ENCODE assay signal across 9 mouse cellular contexts in genomic region chr3:34795103-34795983, GRCm38 (mm10).
DNase-seq lines count a peak whose midpoint lies in the region; ATAC-seq lines count a peak whose summit lies in the region.
"Had no signal": no experiment of that assay in that cellular context is flagged by ENCODE, and none has a peak within 500 bp of the region (broad histone marks: within the 10 kb centered on the region; RNA-seq: fewer than 3 reads in every experiment).

No protein-coding gene starts in this region.

- ATAC-seq in forebrain, embryonic 16.5 days = peak; percentile 87
- peak; percentile 84 for ATAC-seq in midbrain, embryonic 15.5 days (replicated peaks)

- DNase-seq in adrenal gland, postnatal 14 days = peak; percentile 32
- DNase-seq in adrenal gland, postnatal 4 days (ENCODE audit: low spot score in 2 of 2) = no peak
- DNase-seq in ES-CJ7 (ENCODE audit: low read depth, low spot score) = peak; percentile 86
- peak; percentile 43 for DNase-seq in kidney, postnatal 14 days
- DNase-seq in cerebellum, postnatal 4 days (ENCODE audit: low spot score in 2 of 2) = no peak
- no peak for DNase-seq in spleen, postnatal 36 days (ENCODE audit: low spot score in 2 of 2)

- no peaks in the 10 kb centered on the region for H3K36me3 ChIP-seq in forebrain, embryonic 16.5 days (ENCODE audit: control insufficient read depth, insufficient read depth)
- no peaks in the 10 kb centered on the region for H3K36me3 ChIP-seq in midbrain, embryonic 15.5 days (replicated peaks)

- H3K4me1 ChIP-seq in forebrain, embryonic 16.5 days (replicated peaks; ENCODE audit: control insufficient read depth, insufficient read depth, low read length) = peaks cover 9% of the 10 kb centered on the region
- peaks cover 12% of the 10 kb centered on the region for H3K4me1 ChIP-seq in midbrain, embryonic 15.5 days

- no peaks in the 10 kb centered on the region for H3K9me3 ChIP-seq in forebrain, embryonic 16.5 days (ENCODE audit: control insufficient read depth, low read length)
- H3K9me3 ChIP-seq in midbrain, embryonic 15.5 days = no peaks in the 10 kb centered on the region

- 15% methylated on average over 23 of the region's 23 CpGs for WGBS in forebrain, embryonic 16.5 days
- 16% methylated on average over 23 of the region's 23 CpGs for WGBS in midbrain, embryonic 15.5 days

- H3K4me2 ChIP-seq in forebrain, embryonic 16.5 days (ENCODE audit: low read length) = peak overlapping the region; percentile 62
- H3K4me2 ChIP-seq in midbrain, embryonic 15.5 days = peak overlapping the region; percentile 56

- peak overlapping the region; percentile 35; the same call in 1 of the 2 replicates for H3K9ac ChIP-seq in forebrain, embryonic 16.5 days (replicated peaks; ENCODE audit: low read depth, low read length)
- no peak overlapping the region for H3K9ac ChIP-seq in midbrain, embryonic 15.5 days

- peak overlapping the region; percentile 39 for H3K4me3 ChIP-seq in forebrain, embryonic 16.5 days (replicated peaks; ENCODE audit: low read length)
- peak overlapping the region; percentile 28 for H3K4me3 ChIP-seq in midbrain, embryonic 15.5 days

- H3K27ac ChIP-seq in forebrain, embryonic 16.5 days (ENCODE audit: low read length) = no peak overlapping the region
- H3K27ac ChIP-seq in midbrain, embryonic 15.5 days = no peak overlapping the region
- H3K27ac ChIP-seq: macrophage had no signal

- H3K27me3 ChIP-seq in forebrain, embryonic 16.5 days (replicated peaks; ENCODE audit: control insufficient read depth, insufficient read depth, low read length) = no peaks in the 10 kb centered on the region
- H3K27me3 ChIP-seq in midbrain, embryonic 15.5 days (replicated peaks) = no peaks in the 10 kb centered on the region

Comparison
In these comparisons a context has a peak if more than half of its experiments do, and no peak if none do; other contexts are left out.
1. DNase-seq: peak in adrenal gland, postnatal 14 days (single experiment), ES-CJ7 (single experiment) and kidney, postnatal 14 days (single experiment); none in adrenal gland, postnatal 4 days (0 of 2), cerebellum, postnatal 4 days (0 of 2) and spleen, postnatal 36 days (0 of 2).